Mouse (Mus musculus) thymus, postnatal 25 days (tissue): Measurements from ENCODE around the gene Oxld1.

Source experiments
- DNase-seq: peaks from one replicate; pipeline ENCODE4 v3.0.0; 2022

Gene Oxld1

DNA sequence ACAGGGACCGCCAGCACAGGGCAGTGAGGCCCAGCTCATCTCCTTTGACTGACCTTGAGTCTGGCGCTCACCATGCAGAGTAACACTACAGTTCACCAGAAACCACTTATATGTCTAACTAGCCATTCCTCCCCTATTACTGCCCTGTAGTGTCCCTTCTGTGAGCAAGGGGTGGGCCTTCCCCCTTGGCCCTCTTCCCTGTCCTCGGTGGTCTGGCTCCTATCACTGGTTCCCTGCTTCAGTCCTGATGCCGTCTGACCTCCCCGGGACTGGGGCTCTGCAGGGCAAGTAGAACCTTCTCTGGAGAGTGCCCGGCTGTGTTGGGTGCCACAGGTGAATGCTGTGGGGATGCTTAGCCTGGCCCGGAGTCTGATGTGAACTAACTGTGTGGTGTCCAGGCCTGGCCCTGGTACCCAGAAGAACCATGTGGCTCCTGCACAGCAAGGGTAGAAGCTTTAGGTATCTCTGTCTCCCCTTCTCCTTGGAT lies 25.6 kb upstream of the Oxld1 start:
- no peak for DNase-seq

DNA sequence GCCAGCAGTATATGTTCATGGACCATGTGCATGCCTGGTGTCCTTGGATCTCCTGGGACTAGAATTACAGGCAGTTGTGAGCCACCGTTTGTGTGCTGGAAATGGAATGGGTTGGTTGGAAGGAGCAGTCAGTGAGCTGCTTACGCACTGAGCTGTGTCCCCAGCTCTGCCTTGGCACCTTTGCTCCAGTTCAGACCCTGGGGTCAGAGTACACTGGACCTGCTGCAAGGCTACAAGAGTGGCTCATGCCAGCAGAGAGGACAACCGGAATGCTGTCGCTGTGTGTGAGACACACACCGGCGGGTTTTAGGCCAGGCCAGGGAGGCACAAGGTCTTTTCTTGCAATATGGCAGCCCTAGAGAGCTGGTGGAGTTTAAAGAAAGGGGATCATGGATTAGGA lies 14.2 kb upstream of the Oxld1 start:
- no peak for DNase-seq

DNA sequence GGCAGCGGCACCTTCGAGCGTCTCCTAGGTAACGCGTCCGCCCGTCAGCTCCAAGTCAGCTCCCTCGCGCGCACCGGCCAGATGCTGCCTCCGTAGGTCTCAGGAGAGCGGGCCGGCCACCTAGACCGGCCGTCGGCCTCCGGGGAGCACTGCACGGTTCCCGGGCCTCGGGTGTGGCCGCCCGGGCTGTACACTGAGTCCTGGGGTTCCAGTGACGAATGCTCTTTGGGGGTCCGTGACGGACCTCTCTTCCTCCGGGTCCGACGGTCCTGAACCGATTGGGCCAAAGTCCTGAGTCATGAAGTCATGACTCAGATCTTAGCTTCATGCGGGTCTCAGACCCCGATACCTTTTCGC lies 9.8 kb upstream of the Oxld1 start:
- DNase-seq = no peak

DNA sequence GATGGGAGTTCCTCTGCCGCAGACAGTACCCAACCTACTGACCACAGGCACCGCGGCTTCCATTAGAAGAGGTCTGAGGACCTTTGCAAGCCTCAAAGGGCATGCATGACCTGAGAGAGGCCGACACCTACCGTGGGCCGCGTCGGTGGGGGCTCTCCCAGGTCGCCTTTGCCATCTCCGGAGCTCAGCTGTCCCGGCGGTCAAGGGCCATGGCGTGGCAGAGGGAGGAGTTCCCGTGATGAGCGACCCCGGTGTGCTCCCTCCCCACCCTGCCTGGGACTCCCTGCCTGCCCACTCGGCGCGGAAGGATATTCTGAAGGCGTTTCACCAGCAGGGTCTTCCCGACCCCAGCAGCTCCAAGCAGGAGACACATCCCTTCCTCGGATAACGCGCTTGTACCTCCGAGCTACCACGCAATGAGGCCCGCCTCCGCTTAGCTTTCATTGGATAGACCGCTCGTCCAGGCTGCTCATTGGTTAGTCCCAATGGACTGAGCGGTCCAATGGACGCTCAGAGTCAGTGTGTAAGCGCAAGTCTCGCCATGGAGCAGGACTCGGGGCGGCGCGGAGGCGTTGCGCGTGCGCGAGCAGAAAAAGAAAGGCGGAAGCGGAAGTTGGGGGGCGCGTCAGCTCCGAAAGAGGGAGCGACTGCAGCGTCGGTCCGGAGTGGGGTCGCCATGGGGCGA lies 9.3 kb upstream of the Oxld1 start, which contains the start of gene Arl16:
Arl16 (minus strand) TSS at position 557 of the 685 bp plus-strand sequence.
- DNase-seq = peak; percentile 95

DNA sequence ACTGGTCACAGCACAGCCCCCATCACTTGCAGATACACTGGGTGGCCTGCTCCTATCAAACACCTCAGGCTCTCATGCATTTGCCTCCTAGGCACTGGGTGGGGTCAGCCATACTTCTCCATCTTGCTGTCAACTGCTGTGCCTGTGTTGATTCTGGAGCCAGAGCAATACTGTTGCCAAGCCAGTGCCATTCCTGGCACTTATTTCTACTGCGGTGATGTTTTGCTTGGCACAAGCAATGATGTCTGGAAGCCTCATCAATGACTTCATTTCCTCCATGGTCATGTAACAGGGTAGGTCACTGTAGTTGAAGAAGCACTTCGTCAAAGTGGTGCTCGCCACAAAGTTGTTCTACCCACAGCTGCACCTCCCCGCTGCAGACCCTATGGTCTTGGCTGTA lies 7.7 kb upstream of the Oxld1 start:
- DNase-seq = no peak

DNA sequence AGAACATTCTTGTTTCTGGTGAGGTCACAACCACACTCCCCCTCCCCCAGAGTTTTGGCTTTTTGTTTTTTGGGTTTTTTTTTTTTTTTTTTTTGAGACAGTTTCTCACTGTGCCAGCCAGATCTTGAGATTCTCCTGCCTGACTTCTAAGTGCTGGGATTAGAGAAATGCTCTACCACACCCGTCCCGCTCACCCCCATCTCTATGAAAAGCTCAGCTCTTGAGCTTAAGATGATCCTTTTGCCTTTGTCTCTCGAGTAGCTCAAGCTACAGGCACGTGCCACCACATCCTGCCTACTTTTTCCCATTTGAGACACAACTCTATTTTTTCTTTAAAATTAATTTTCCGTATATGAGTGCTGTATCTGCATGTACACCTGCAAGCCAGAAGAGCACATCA lies 6.5 kb upstream of the Oxld1 start:
- no peak for DNase-seq

DNA sequence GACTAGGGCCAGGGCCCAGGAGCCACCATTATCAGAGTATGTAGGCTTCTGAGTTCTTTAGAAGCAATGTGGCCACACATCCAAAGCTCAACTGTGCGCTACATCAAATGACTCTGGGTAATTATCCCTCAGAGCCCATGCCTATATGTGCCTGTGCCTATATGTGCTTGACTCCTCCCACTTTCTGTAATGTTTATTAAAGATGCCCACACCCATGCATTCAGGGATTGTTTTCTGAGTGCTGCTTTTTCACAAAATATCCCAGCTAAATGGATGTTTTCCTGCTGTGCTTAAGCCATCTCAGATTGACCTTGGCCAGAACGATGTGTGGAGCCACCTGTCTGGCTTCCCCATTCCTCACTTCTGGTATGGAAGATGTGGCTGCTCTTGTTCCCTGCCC lies 5.7 kb upstream of the Oxld1 start:
- DNase-seq = no peak

DNA sequence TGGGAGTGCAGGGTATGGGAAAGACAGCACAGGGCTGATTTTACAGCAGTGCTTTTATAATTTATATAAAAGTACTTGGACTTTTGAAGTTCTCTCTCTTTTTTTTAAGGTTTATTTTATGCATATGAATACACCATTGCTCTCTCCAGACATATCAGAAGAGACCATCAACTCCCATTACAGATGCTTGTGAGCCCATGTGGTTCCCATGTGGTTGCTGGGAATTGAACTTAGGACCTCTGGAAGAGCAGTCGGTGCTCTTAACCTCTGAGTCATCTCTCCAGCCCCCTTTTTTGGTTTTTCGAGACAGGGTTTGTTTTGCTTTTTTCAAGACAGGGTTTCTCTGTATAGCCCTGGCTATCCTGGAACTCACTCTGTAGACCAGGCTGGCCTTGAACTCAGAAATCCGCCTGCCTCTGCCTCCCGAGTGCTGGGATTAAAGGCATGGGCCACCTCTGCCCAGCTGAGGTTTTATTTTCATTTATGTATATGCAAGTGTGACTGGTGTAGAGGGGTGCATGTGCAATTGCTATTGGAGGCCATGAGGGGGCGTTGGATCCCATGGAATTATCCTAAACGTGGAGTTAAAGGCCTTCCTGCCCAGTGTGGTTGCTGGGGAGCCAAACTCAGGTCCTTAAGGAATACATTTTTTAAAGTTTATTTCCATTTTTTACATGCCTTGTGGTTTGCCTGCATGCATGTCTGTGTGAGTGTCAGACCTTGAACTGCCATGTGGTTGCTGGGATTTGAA lies 1.2 kb upstream of the Oxld1 start:
- DNase-seq = no peak

DNA sequence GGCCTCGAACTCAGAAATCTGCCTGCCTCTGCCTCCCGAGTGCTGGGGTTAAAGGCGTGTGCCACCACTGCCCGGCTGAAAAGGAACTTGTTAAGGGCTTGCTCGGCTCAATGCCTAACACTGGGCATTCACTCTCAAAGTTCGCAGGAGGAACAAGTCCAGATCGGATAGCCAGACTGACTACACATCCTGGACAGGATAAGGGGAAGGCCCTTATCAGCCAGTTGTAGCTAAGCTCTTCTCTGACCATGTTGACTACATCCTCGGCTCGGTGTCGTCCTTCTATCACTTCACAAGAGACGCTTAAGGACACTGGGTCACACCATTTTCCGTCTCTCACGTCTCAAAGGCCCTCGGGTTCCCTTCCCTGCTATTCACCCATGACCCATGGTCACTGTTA lies 498 bp downstream of the Oxld1 start:
- DNase-seq = no peak

DNA sequence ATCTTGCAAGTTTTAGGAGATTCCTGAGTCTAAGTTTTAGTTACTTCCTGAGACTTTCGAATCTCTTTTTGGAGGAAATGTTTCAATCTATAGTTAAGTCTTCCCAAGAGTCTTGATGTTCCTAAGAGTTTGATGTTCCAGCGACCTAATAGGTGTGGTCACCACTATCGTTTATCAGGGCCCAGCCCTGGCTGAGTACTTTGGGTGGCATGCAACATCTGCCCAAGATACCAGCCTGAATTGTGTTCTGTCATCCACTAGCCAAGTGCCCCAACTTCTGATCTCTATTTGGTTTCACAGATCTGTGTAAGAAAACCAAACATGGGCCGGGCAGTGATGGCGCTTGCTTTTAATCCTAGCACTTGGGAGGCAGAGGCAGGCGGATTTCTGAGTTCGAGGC lies 2.5 kb downstream of the Oxld1 start:
- no peak for DNase-seq

DNA sequence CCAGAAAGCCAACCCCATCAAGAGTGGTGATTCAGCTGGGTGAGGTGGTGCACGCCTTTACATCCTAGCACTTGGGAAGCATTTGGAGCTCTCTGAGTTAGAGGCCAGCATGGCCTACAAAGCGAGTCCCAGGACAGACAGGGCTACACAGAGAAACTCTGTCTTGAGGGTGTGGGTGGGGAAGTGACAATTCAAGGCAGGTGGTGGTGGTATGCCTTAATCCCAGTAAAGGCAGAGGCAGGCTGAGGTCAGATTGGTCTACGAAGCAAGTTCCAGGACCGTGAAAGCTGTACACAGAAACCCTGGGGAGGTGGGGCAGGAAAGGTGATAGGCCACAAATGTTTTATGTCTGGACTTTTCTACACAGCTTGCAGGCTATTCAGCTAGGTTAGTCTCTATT lies 2.9 kb downstream of the Oxld1 start:
- no peak for DNase-seq

DNA sequence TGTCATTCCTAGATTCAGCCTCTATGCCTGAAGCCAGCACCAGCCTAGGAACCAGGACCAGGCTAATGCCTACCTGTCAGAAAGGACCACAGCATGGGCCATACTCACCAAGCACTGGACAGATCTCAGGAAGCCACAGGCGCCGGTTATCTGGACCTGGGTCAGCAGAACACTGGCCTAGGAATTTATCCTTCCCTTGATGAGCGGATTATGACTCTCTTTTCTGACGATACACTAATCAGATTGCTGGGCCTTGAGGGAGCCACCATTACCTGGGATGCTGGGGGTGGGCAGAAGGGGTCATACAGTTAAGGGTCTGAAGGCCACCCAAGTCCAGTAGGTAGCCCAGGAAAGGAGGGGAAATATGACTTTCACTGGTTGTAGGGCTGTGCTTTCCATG lies 4.6 kb downstream of the Oxld1 start, which contains the start of gene Pde6g:
Pde6g (minus strand) TSS at position 195 of the 400 bp plus-strand sequence.
- no peak for DNase-seq

DNA sequence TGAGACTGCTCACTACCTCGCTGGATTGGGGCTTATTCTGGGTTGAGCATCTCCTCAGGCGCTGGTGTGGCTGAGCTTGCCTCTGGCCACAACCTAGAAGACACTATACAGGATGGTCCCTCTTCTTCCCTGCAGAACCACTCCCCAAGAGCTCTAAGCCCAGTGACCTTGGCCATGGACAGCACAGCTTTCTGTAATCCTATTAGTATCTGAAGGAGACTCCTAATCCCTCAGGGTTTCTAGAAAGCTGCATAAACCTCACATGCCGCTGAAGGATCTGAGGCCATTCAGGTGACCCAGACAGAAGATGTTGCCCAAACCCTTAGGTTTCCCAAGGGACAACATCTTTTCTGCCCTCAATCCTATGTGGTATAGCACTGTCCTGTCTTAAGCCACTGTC lies 5.6 kb downstream of the Oxld1 start:
- no peak for DNase-seq

DNA sequence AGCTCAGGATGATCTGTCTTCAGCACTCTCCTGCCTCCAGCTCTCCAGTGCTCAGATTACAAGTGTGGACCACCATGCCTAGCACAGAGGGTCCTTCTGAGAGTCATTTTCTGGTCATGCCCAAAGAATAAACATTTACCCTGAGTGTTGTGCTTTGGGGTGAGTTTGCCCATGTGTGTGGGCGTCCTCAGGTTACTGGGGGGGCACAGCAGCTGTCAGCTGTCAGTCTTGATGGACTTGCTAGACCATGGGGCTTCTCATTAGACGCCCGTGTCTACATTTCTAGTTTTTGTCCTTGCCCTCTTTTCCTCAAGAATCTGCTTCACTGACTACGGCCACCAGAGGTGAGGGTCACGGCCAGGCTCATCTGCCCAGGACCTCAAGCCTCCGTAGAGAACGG lies 10.7 kb downstream of the Oxld1 start:
- no peak for DNase-seq

DNA sequence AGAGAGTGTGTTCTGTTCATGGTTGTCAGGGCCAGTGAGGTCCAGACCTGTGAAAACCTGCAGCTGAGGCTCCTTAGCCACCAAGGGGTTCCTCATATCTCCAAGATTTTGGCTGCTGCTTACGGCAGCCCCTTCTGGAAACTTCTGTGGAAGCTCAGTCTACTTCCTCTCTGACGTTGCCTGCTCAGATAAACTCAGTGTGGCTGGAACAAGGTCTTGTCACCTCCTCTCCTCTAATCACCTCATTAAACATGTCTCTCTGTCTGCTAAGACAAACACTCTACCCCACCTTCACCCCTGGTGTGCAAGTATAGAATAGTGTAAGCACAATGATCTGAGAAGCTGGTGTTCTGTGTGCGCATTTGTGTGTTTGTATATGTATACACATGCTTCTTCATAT lies 12.4 kb downstream of the Oxld1 start:
- no peak for DNase-seq

DNA sequence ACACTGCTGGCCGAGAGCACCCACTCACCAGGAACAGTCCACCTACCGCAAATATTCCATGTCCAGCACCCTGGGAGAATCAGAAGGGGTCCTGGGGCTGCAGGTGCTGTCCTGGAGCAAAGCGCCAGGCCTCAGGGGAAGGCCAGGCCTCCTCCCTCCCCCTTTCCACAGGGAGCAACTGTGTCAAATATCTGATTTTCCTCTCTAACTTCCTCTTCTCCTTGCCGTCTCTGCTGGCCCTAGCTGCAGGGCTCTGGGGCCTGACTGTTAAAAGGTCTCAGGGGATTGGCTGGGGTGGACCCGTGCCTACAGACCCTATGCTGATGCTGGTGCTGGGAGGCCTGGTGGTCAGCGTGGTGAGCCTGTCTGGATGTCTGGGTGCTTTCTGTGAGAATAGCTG lies 13.8 kb downstream of the Oxld1 start:
- DNase-seq = no peak

DNA sequence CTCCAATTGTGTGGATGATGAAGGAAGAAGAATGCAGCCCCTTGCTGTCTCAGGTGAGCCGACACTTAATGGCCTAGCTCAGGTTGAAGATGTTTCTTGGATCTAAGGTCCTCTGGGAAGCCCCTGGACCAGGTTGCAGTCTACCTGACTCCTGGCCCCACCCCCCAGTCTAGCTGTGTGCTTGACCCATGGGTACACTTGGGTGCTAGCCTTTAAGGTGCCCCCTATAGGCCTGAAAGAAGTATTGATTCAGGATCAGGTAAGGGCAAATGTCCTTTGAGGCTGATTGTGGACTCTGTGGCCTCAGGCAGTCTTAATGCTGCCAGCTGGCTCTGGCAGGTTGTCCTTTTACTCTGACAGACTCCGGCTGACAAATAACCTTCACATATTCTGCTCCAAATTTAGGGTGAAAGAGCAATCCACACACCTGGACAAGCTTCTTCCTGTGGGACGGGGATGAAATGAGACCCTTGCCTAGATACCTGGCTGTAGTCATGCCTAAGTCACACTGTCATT lies 15.0 kb downstream of the Oxld1 start:
- DNase-seq = no peak

DNA sequence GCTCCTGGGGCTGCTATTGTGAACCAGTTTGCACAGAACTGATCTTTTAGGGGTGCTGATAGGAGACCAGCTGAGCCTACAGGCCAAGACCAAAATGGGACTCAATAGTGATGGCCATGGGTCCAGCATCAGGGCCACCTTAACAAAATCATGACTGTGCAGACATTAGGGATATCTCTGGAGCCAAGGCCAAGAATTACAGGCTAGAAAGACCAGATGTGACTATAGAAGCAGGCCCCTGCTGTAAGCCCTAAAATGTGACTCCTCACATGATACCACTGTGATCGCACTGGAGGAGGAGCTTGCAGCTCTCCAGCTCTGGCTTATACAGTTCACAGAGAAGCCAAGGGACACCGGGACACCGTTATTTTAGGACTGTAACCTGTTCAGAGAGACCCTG lies 15.5 kb downstream of the Oxld1 start, which contains the start of gene Tspan10:
Tspan10 (plus strand) TSS at position 301 of the 400 bp plus-strand sequence.
- no peak for DNase-seq

DNA sequence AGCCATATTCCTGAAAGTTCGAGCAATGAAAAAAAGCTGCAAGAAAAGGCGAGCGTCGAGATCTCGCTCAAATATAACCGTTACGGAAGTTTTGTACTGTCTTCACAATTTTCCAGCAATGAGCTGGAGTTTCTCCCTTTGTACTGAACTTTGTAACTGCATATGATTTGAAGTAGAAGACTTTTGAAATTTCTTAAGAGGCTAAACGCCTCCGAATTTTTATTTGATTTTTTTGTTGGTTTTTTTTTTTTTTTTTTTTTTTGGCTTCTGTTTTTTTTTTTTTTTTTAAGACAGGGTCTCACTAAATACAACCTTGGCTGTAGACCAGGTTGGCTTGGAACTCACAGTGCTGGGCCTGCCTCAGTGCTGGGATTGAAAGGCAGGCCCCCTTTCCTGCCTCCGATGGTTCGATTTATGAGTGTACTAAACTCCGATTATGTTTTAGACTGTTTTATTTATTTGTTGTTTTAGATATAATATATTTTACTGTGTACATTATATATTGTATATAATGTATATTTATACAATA lies 19.9 kb downstream of the Oxld1 start:
- DNase-seq = no peak

DNA sequence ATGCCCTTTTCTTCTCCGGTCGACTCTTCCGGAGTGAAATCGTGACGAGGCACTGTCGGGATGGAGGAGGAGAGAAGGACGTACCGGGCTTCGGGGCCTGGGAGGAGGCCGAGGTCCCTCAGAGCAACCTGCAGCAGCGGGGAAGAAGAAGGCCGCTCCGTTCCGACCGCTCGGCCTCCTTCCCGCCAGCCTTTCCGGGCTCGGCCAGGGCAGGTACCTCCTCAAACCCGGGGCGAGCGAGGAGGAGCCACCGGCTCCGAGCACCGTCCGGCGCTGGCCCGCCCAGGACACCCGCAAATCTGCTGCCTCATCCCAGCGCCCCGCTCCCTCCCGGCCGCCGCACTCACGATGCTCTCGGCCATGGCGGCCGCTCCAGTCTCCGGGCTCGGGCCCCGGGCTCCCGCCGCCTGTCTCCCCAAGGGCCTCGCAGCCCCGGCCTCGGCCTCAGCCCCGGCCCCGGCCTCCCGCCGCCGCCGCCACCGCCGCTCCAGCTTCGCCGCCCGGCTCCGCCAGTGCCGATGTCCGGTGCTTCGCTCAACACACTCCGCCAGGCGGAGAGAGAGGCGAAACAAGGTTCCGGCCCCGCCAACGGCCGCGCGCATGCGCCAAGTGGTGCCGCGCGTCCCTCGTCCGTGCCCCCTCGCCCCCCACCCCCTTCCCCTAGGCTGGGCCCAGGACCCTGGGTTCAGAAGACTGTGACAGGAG lies 20.6 kb downstream of the Oxld1 start, which contains the start of gene Nploc4:
Nploc4 (minus strand) TSS at position 557 of the 705 bp plus-strand sequence.
- peak; percentile 92 for DNase-seq

DNA sequence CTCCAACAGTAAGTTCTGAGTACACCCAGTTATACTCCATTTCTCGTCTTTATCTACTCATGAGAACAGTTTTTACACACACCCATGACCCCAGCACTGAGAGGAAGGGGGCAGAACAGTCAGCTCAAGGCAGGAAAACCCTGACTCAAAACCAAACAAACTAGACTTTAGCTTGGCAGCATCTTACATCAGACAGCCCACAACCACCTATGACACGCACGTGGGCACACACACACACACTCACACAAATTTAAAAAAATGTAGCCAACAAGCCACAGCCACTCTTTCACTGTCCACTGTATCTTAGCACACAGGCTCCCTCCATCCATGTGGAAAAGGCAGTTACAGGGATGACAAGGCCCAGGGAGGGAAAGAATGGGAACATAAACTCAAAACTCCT lies 31.1 kb downstream of the Oxld1 start:
- DNase-seq = no peak

DNA sequence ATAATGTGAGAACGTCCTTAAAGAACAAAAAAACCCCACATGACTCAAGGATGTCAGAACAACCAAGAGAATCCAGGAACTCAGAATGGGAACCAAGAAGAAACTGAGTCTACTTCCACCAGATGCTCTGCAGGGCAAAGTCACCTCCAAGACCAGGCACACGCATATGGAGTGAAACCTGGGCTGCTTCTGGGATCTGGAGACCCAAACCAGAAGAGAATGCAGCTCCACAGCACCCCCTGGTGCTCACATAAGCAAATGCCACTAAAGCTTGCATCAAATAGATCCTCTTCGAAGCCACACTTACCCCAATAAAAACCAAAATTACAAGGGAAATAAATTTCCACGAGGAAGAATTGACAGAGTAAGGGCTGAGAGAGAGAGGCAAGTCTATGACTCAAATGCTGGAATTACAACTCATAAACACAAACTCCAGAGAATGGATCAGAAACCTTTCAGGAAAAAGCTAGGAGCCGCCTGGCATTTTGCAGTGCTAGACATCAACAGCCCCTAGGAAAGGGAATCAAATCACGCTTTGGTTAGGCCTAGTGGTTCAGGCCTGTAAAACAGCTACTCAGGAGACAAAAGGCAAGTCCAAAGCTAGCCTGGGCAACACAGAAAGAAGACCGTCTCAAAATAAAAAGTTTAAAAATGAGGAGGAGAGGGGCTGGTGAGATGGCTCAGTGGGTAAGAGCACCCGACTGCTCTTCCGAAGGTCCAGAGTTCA lies 34.1 kb downstream of the Oxld1 start:
- peak; percentile 54 for DNase-seq
